ENCODE assay signal across 18 mouse cellular contexts in genomic region chr11:79733013-79733412, GRCm38 (mm10).
"Had no signal": no experiment of that assay in that cellular context is flagged by ENCODE, and none has a peak within 500 bp of the region (broad histone marks: within the 10 kb centered on the region; RNA-seq: fewer than 3 reads in every experiment).

No protein-coding gene starts in this region.

- H3K9me3 ChIP-seq: midbrain, embryonic 10.5 days; midbrain, embryonic 12.5 days; neural tube, embryonic 13.5 days; neural tube, embryonic 15.5 days had no signal

- ATAC-seq: midbrain, embryonic 16.5 days had no signal

- H3K9ac ChIP-seq: lung, embryonic 14.5 days; midbrain, embryonic 12.5 days; neural tube, embryonic 13.5 days; neural tube, embryonic 15.5 days had no signal

- DNase-seq: lung, embryonic 14.5 days; lung, postnatal 10 days; lung, postnatal 4 days; midbrain, embryonic 14.5 days; retina, postnatal 1 day; right cerebral cortex, adult 18-20 months; right cerebral cortex, postnatal 25 days; right cerebral cortex, postnatal 4 days; spleen, adult 18-20 months; thymus, adult 18-20 months; thymus, postnatal 14 days; thymus, postnatal 36 days had no signal

- H3K4me3 ChIP-seq: midbrain, embryonic 10.5 days; midbrain, embryonic 12.5 days; myocyte; neural tube, embryonic 13.5 days; neural tube, embryonic 15.5 days had no signal

- H3K36me3 ChIP-seq: midbrain, embryonic 12.5 days; neural tube, embryonic 13.5 days; neural tube, embryonic 15.5 days had no signal

- H3K27ac ChIP-seq: midbrain, embryonic 10.5 days; midbrain, embryonic 12.5 days; neural tube, embryonic 13.5 days; neural tube, embryonic 15.5 days had no signal

- H3K4me2 ChIP-seq: lung, embryonic 14.5 days; midbrain, embryonic 12.5 days; neural tube, embryonic 13.5 days; neural tube, embryonic 15.5 days had no signal

- H3K27me3 ChIP-seq: midbrain, embryonic 12.5 days; neural tube, embryonic 13.5 days; neural tube, embryonic 15.5 days had no signal
